Mouse (Mus musculus) midbrain, embryonic 10.5 days (tissue): ENCODE results near the gene Gm5751. TPM values are rescaled to one million over a fixed set of nuclear protein-coding genes. Genes with fewer than 3 reads are reported as not detected.

Experiments used
- DNase-seq: peaks from one replicate; pipeline ENCODE4 v3.0.0-alpha.2; 2017; ENCODE audit warnings: low spot score
- H3K27ac ChIP-seq: fragments of 300-500 bp; sonication (generic); replicated peaks from 2 replicates; pipeline ENCODE4 v1.5.1; 2016; ENCODE audit warnings: mild to moderate bottlenecking
- H3K27me3 ChIP-seq: fragments of 300-500 bp; sonication (generic); 2 replicates; pipeline ENCODE4 v1.6.1; 2016; ENCODE audit warnings: low read depth, mild to moderate bottlenecking; ENCODE audit not compliant: poor library complexity, severe bottlenecking
- H3K36me3 ChIP-seq: fragments of 300-500 bp; sonication (generic); 2 replicates; pipeline ENCODE4 v1.6.1; 2016; ENCODE audit warnings: mild to moderate bottlenecking, moderate library complexity
- H3K4me1 ChIP-seq: fragments of 300-500 bp; sonication (generic); 2 replicates; pipeline ENCODE4 v1.6.1; 2016
- H3K4me3 ChIP-seq: fragments of 300-500 bp; sonication (generic); 2 replicates; pipeline ENCODE4 v1.5.1; 2016; ENCODE audit warnings: mild to moderate bottlenecking, moderate library complexity
- H3K9me3 ChIP-seq: fragments of 300-500 bp; sonication (generic); replicated peaks from 2 replicates; pipeline ENCODE4 v1.6.1; 2016; ENCODE audit warnings: mild to moderate bottlenecking
- WGBS: fragments of 180-500 bp; shearing (Covaris S2); methylation state at CpG from one replicate; pipeline ENCODE4 v1.1.7; 2016; 5-methylcytosine and 5-hydroxymethylcytosine counted together
- polyA plus RNA-seq: library from polyadenylated mRNA; unstranded; fragments of >200 nt; fragmentation: Nextera tagmentation; extraction: Ambion mirVana; gene quantifications from 2 replicates; pipeline ENCODE4 v1.2.1, GENCODE M21; 2016

Gene Gm5751
- polyA plus RNA-seq, 1 experiment from 2014 or later = not detected

DNA sequence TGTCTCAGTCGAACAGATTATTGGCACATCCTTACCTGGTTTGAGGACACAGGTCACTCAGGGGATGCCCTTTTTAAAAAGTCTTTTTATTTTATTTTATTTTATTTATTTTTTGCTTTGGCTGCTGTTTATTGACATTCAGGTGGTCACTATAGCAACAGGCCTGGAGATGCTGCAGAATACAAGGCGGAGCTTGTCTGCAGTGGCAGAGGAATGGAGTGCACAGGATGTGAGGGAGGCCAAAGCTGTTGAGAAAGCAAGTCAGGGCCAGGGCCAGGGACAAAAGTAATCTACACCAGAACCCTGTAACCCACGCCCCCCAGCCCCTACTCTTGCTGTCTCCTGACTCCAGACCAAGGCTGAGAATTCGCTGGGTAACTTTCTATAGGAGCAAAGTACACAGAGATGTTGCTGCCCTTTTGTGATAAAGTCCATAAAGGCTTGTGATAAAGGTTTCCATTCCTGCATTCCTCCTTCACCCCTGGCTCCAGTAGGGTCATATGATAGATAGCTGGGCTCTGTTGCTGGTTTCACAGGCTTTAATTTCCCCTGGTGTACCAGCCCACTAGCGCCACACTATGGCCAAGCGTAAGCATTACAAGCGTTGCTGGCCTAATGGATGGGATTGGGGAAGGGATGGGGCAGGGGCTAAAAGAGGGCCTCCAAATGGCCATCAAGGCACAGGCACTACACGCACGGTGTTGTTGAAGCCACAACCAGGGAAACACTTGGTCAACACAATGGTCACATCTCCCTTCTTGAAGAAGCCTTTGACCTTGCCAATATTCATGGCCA, 48.0 kb downstream of the Gm5751 start:
- no peaks in the 10 kb centered on the region for H3K36me3 ChIP-seq
- no peaks in the 10 kb centered on the region; the same call in 1 of the 2 replicates for H3K9me3 ChIP-seq
- WGBS = 60% methylated on average over 9 of the region's 9 CpGs
- no peak overlapping the region for H3K4me3 ChIP-seq
- DNase-seq = peak; percentile 13
- no peaks in the 10 kb centered on the region for H3K4me1 ChIP-seq
- no peak overlapping the region for H3K27ac ChIP-seq
- no peaks in the 10 kb centered on the region for H3K27me3 ChIP-seq

DNA sequence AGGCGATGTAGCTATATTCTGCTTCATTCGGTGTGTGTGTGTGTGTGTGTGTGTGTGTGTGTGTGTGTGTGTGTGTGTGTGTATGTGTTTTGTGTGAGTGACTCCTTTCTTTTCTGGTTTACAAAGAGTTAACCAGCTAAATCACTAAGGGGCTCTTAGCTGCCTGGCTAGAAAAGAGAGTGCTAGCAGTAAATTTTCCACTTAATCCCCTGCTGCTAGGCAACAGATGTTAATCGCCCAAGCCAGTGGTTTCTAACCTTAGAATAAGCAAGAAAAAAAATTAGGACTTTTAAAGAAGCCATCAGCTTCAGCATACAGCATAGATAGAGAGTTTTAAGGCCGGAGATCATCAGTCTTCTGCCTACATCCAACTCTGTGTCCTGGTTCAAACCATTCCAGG, 53.3 kb downstream of the Gm5751 start:
- 37% methylated on average over 4 of the region's 4 CpGs for WGBS
- Histone ChIP-seq H3K9me3 (no peaks in the 10 kb centered on the region; the same call in 1 of the 2 replicates), H3K4me1 (peaks cover 5% of the 10 kb centered on the region; the same call in 1 of the 2 replicates), H3K36me3 (no peaks in the 10 kb centered on the region), H3K27ac (no peak overlapping the region), H3K4me3 (no peak overlapping the region), H3K27me3 (no peaks in the 10 kb centered on the region)
- peak; percentile 13 for DNase-seq

Other genes with a start within 250 kb of the Gm5751 start
- gene Ssxb8, start 183.4 kb upstream of the Gm5751 start, polyA plus RNA-seq = not detected in 2 replicates
- gene Ssx9, start 125.8 kb upstream of the Gm5751 start, polyA plus RNA-seq = not detected in 2 replicates
- gene Ssxb5, start 70.6 kb upstream of the Gm5751 start, polyA plus RNA-seq = not detected in 2 replicates
- gene Gm6592, start 30.3 kb upstream of the Gm5751 start, polyA plus RNA-seq = not detected in 2 replicates
- gene B630019K06Rik, start 18.1 kb downstream of the Gm5751 start, polyA plus RNA-seq = 3.4 and 3.9 TPM in 2 replicates
- not detected in 2 replicates for gene Fthl17b, start 88.7 kb downstream of the Gm5751 start, polyA plus RNA-seq
- gene Fthl17c, start 102.3 kb downstream of the Gm5751 start, polyA plus RNA-seq = not detected in 2 replicates
- not detected in 2 replicates for gene Fthl17d, start 112.5 kb downstream of the Gm5751 start, polyA plus RNA-seq
- not detected in 2 replicates for gene Fthl17e, start 159.2 kb downstream of the Gm5751 start, polyA plus RNA-seq
- gene Fthl17f, start 188.8 kb downstream of the Gm5751 start, polyA plus RNA-seq = not detected in 2 replicates
- not detected in 2 replicates for gene 4930402K13Rik, start 230.3 kb downstream of the Gm5751 start, polyA plus RNA-seq